23 mouse cellular contexts compared by ENCODE assay signal in the genomic region with DNA sequence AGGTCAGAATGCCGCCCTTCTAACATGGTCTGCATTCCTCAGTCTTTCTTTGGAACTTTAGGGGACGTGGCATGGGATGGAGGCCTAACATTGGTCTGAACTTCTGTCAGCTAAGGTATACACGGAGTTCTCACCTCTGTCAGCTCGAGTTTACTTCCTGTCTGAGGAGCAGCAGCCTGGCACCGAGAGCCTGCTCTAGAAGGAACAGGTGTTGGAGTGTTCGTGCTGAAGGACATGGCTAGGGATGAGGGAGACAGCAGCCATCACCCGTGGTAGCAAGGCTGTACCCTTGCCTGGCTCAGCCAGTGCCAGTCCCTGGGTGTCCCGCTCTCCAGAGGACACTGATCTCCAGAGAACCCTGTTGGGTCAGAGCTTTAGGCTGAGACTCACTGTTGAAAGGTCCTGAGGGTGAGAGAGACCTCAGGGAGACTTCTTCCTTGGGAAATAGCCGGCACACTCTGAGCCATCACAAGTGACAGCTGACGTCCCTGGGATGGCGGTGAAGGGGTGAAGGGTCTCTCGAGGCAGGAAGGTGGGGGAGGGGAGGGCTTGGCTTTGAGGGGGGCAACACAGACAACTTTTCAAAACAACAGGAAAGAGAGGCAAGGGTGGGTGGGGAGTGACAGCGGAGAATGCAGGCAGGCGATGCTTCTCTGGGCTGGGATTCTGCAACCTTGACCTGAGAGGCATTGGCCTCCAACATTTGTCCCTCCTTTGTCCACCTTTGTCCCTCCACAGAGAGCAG. TPM values are rescaled to one million over a fixed set of nuclear protein-coding genes. Genes with fewer than 3 reads are reported as not detected.
DNase-seq lines count a peak whose midpoint lies in the region; ATAC-seq and TF ChIP-seq lines count a peak whose summit lies in the region.
"Had no signal": no experiment of that assay in that cellular context is flagged by ENCODE, and none has a peak within 500 bp of the region (broad histone marks: within the 10 kb centered on the region; RNA-seq: fewer than 3 reads in every experiment).

No protein-coding gene starts in this region.

- TF ChIP-seq CTCF in spleen, adult 2 months (IDR thresholded peaks at IDR 0.05; ENCODE audit: extremely low read depth, insufficient read depth, insufficient read length, insufficient replicate concordance) = no peak

- no peak overlapping the region for H3K9ac ChIP-seq in kidney, embryonic 15.5 days
- H3K9ac ChIP-seq: embryonic facial prominence, embryonic 12.5 days; forebrain, postnatal 0 days; heart, embryonic 15.5 days; hindbrain, embryonic 15.5 days had no signal

- no peak overlapping the region for H3K4me3 ChIP-seq in spleen, adult 2 months (ENCODE audit: extremely low read depth, insufficient read depth, insufficient read length)
- H3K4me3 ChIP-seq in kidney, embryonic 15.5 days (replicated peaks) = no peak overlapping the region
- H3K4me3 ChIP-seq: embryonic facial prominence, embryonic 12.5 days; heart, adult 2 months; heart, embryonic 15.5 days; hindbrain, embryonic 15.5 days had no signal

- H3K27me3 ChIP-seq in spleen, adult 2 months (ENCODE audit: control insufficient read depth, insufficient read depth, low read length) = no peaks in the 10 kb centered on the region
- H3K27me3 ChIP-seq in kidney, embryonic 15.5 days = no peaks in the 10 kb centered on the region
- H3K27me3 ChIP-seq: CH12.LX; embryonic facial prominence, embryonic 12.5 days; hindbrain, embryonic 15.5 days had no signal

- no peak for TF ChIP-seq POLR2A in spleen, adult 2 months (IDR thresholded peaks at IDR 0.05; ENCODE audit: low read depth, low read length)

- WGBS in spleen, adult 2 months = 51% methylated on average over 14 of the region's 14 CpGs
- 48% methylated on average over 14 of the region's 14 CpGs for WGBS in kidney, embryonic 15.5 days

- peak overlapping the region; percentile 43; the same call in 1 of the 2 replicates for H3K27ac ChIP-seq in spleen, adult 2 months (ENCODE audit: insufficient read depth, low read length)
- H3K27ac ChIP-seq in kidney, embryonic 15.5 days = no peak overlapping the region
- H3K27ac ChIP-seq: embryonic facial prominence, embryonic 12.5 days; heart, adult 2 months; heart, embryonic 15.5 days; hindbrain, embryonic 15.5 days had no signal

- peaks cover 4% of the 10 kb centered on the region for H3K4me1 ChIP-seq in spleen, adult 2 months (ENCODE audit: control insufficient read depth, insufficient read depth, insufficient read length)
- no peaks in the 10 kb centered on the region for H3K4me1 ChIP-seq in kidney, embryonic 15.5 days
- H3K4me1 ChIP-seq: heart, embryonic 15.5 days; hindbrain, embryonic 15.5 days had no signal

- peak; percentile 51 for DNase-seq in CD4-positive, CD25-positive, alpha-beta regulatory T cell, adult 2 months (ENCODE audit: low read depth, low spot score)
- no peak for DNase-seq in spleen, adult 2 months (ENCODE audit: low read depth in 1 of 2, low spot score in 2 of 2)
- no peak for DNase-seq in spleen, postnatal 4 days (ENCODE audit: low spot score in 2 of 2)
- DNase-seq in thymus, postnatal 0 days (ENCODE audit: low spot score) = peak; percentile 66
- DNase-seq in thymus, postnatal 4 days = peak; percentile 78
- DNase-seq in lung, adult 18-20 months = no peak
- DNase-seq: adrenal gland, adult 2 months; adrenal gland, postnatal 25 days; B cell, adult 2 months; cerebellum, adult 18-20 months; cerebellum, adult 9-11 months; forebrain, postnatal 0 days; gastrocnemius, postnatal 14 days; heart, adult 2 months; heart, postnatal 14 days had no signal

- no peaks in the 10 kb centered on the region for H3K36me3 ChIP-seq in spleen, adult 2 months (ENCODE audit: control insufficient read depth, insufficient read depth, low read length)
- H3K36me3 ChIP-seq in kidney, embryonic 15.5 days = no peaks in the 10 kb centered on the region
- H3K36me3 ChIP-seq: embryonic facial prominence, embryonic 12.5 days; heart, embryonic 15.5 days; hindbrain, embryonic 15.5 days had no signal

- peaks cover 8% of the 10 kb centered on the region for H3K9me3 ChIP-seq in kidney, embryonic 15.5 days (replicated peaks)

- no peak for ATAC-seq in CD4-positive, CD25-positive, alpha-beta regulatory T cell, adult 4 months
- no peak for ATAC-seq in kidney, embryonic 15.5 days (replicated peaks; ENCODE audit: low FRiP score)
- ATAC-seq: forebrain, postnatal 0 days; Patski had no signal

- H3K4me2 ChIP-seq in kidney, embryonic 15.5 days = no peak overlapping the region
- H3K4me2 ChIP-seq: embryonic facial prominence, embryonic 12.5 days; heart, embryonic 11.5 days; heart, embryonic 15.5 days; hindbrain, embryonic 15.5 days had no signal

RNA-seq across cellular contexts. Expression of gene Runx3, which starts 4.9 kb away (rescaled TPM):
- polyA plus RNA-seq in CD4-positive, CD25-positive, alpha-beta regulatory T cell, adult 4 months (2017; shearing (Covaris generic)) = 10 to 100 TPM in 1 of 2 experiments, 1 to 10 TPM in 1; 9.8 to 11.2 TPM
- polyA plus RNA-seq in spleen, adult 2 months (2012; rRNA removed) = 33.7 and 38.5 TPM in 2 replicates
- 4.8 and 7.9 TPM in 2 replicates for polyA plus RNA-seq in thymus, postnatal 0 days (2015; fragmentation: Nextera tagmentation; extraction: Ambion mirVana)
- polyA plus RNA-seq in kidney, embryonic 15.5 days (2015; fragmentation: Nextera tagmentation; extraction: Ambion mirVana) = 0.04 and 0.19 TPM in 2 replicates
- polyA plus RNA-seq: forebrain, postnatal 0 days; heart, embryonic 11.5 days had no signal

Comparison
In these comparisons a context has a peak if more than half of its experiments do, and no peak if none do; other contexts are left out.
1. DNase-seq: peak in CD4-positive, CD25-positive, alpha-beta regulatory T cell, adult 2 months (single experiment), thymus, postnatal 0 days (single experiment) and thymus, postnatal 4 days (single experiment); none in spleen, adult 2 months (0 of 2), spleen, postnatal 4 days (0 of 2) and lung, adult 18-20 months (0 of 2).